Mouse (Mus musculus): ENCODE measurements at regions not wholly inside any gene's neighbourhood (a gene's known extent, or its start where the extent isn't known, plus 50 kb on each side); places are given as distances from the start of the nearest gene placed in this dataset.
A peak's percentile ranks its signal among the peaks of the same experiment; 100 is the strongest.

DNA sequence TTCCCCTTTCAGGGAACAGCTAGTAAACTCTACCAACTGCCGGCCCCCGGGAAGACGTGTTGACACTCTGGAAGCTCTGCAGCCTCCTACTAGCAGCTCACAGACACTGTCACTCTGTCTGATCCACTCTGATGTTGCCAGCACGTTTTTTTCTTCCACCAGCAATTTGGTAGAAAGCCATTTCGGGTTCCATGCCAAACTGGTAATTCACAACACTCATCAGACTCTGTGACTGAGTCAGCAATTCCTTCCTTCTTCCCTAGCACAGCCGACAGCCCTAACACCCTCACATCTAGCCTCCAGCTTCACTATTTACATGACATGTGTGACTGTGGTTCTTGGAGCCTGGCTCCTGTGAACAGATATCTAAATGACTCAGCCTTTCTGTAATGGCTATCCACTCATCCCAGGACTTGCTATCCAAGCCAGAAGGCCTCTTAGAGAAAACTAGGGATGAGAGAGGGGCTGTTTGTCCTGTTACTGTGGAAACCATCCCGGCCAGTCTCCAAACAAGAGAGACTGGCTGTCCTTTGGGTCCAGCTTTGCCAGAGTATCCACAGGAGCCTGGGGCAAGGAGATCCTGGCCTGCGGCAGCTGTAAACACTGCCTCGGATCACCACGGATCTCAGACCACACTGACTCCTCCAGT is 105.2 kb upstream of the Pkdcc start:
- no peaks in the 10 kb centered on the region for H3K36me3 ChIP-seq (replicated peaks; ENCODE audit: insufficient read depth, low read length)
- no peak overlapping the region for H3K27ac ChIP-seq (ENCODE audit: low read depth)
- peak; percentile 13; the same call in 1 of the 2 replicates for ATAC-seq
- WGBS (ENCODE audit: insufficient replicate concordance) = 48% methylated on average over 10 of the region's 10 CpGs
- H3K4me3 ChIP-seq (ENCODE audit: low read depth, low read length) = no peak overlapping the region
- no peaks in the 10 kb centered on the region for H3K27me3 ChIP-seq (ENCODE audit: insufficient read depth, low read length)
- H3K9ac ChIP-seq (replicated peaks) = no peak overlapping the region
- TF ChIP-seq CTCF (IDR thresholded peaks at IDR 0.05; ENCODE audit: low read depth) (no peak), EP300 (IDR thresholded peaks at IDR 0.05; ENCODE audit: low read depth) (no peak)
- no peaks in the 10 kb centered on the region for H3K9me3 ChIP-seq (ENCODE audit: low read length)
- H3K4me1 ChIP-seq (ENCODE audit: insufficient read depth) = no peaks in the 10 kb centered on the region
- DNase-seq = no peak
- H3K4me2 ChIP-seq (ENCODE audit: low read depth, low read length) = no peak overlapping the region

DNA sequence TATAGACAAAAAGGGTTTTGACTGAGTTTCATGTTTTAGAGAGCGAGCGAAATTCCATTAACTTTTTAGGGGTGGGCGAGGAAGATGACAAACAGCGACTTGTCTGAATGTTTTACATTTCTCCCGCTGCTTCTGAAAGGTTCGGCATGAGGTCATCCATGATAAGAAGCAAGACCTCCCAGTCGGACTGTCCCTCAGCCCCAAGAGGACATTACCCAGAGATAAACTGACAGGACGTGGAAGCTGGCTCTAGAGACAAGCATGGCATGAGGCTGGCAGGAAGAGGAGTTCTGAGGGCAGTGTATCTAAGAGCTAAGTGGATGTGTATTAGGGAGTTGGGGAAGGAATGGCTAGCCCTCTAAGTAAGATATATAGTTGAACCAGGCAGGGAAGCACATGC is 104.5 kb upstream of the Pkdcc start:
- no peak for TF ChIP-seq EP300 (IDR thresholded peaks at IDR 0.05; ENCODE audit: low read depth)
- TF ChIP-seq CTCF (IDR thresholded peaks at IDR 0.05; ENCODE audit: low read depth) = no peak
- Histone ChIP-seq H3K27me3 (ENCODE audit: insufficient read depth, low read length) (no peaks in the 10 kb centered on the region), H3K36me3 (replicated peaks; ENCODE audit: insufficient read depth, low read length) (no peaks in the 10 kb centered on the region), H3K4me1 (ENCODE audit: insufficient read depth) (no peaks in the 10 kb centered on the region), H3K27ac (ENCODE audit: low read depth) (no peak overlapping the region), H3K4me2 (ENCODE audit: low read depth, low read length) (no peak overlapping the region), H3K9ac (replicated peaks) (no peak overlapping the region), H3K9me3 (ENCODE audit: low read length) (no peaks in the 10 kb centered on the region), H3K4me3 (ENCODE audit: low read depth, low read length) (no peak overlapping the region)
- 48% methylated on average over 8 of the region's 8 CpGs for WGBS (ENCODE audit: insufficient replicate concordance)
- DNase-seq (no peak), ATAC-seq (no peak)

DNA sequence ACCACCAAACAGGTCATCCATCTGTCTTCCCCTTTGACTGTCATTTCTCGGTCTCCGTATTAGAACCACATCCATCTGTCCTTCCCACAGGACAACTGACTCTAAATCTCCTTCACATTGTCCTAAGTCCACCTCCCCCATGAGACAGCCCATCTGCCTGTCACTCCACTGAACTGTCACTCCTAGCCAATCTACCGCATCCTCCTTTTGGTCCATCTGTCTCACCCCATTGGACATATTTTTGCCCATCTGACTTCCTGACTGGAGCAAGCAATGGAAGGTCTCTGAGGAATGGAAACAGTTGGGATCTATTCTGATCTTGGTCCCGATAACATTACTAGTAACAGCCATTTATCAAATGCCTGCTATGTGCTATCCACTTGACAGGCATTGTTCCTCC is 99.9 kb upstream of the Pkdcc start:
- 68% methylated on average over 4 of the region's 4 CpGs for WGBS (ENCODE audit: insufficient replicate concordance)
- ATAC-seq = no peak
- H3K36me3 ChIP-seq (replicated peaks; ENCODE audit: insufficient read depth, low read length) = no peaks in the 10 kb centered on the region

DNA sequence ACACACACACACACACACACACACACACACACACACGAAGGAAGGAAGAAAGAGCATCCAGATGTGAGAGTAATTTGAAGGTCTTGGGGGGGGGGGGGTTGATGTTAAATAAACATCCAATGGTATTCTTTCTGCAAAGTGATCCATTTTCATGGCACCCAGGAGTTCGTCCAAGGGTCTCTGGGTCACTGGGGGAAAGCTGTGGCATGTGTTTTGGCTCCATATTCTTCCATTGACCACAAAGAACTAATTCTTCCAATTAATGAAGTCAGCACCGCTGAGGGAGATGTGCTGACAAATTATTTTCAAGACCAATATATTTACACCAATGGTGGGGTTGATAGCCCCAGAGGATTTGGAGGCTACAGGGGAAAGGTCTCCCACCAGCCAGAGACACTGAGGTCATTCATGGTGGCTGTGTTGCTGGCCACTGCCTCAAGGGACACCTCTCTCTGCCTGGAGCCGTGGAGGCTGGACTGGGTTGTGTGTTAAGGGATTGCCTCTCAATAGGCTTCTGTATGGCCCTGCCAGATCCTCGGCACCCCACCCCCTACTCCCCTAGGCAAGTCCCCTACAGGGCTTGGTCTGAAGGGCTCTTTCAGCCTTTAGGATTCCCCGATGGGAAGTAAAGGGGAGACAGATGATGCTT is 99.1 kb upstream of the Pkdcc start:
- Histone ChIP-seq H3K4me1 (ENCODE audit: insufficient read depth) (no peaks in the 10 kb centered on the region), H3K4me3 (ENCODE audit: low read depth, low read length) (no peak overlapping the region), H3K27ac (ENCODE audit: low read depth) (no peak overlapping the region), H3K9me3 (ENCODE audit: low read length) (no peaks in the 10 kb centered on the region), H3K4me2 (ENCODE audit: low read depth, low read length) (no peak overlapping the region), H3K36me3 (replicated peaks; ENCODE audit: insufficient read depth, low read length) (no peaks in the 10 kb centered on the region), H3K27me3 (ENCODE audit: insufficient read depth, low read length) (no peaks in the 10 kb centered on the region), H3K9ac (replicated peaks) (no peak overlapping the region)
- DNase-seq (no peak), ATAC-seq (no peak)
- 63% methylated on average over 6 of the region's 6 CpGs for WGBS (ENCODE audit: insufficient replicate concordance)
- no peak for TF ChIP-seq CTCF (IDR thresholded peaks at IDR 0.05; ENCODE audit: low read depth)
- no peak for TF ChIP-seq EP300 (IDR thresholded peaks at IDR 0.05; ENCODE audit: low read depth)

More for the DNA sequence above, 99.9 kb upstream of the Pkdcc start:
- H3K27ac ChIP-seq (ENCODE audit: low read depth) = no peak overlapping the region
- DNase-seq = no peak
- TF ChIP-seq EP300 (IDR thresholded peaks at IDR 0.05; ENCODE audit: low read depth) = no peak
- no peak for TF ChIP-seq CTCF (IDR thresholded peaks at IDR 0.05; ENCODE audit: low read depth)
- H3K9me3 ChIP-seq (ENCODE audit: low read length) = no peaks in the 10 kb centered on the region
- no peaks in the 10 kb centered on the region for H3K4me1 ChIP-seq (ENCODE audit: insufficient read depth)
- no peak overlapping the region for H3K9ac ChIP-seq (replicated peaks)
- H3K4me3 ChIP-seq (ENCODE audit: low read depth, low read length) = no peak overlapping the region
- no peaks in the 10 kb centered on the region for H3K27me3 ChIP-seq (ENCODE audit: insufficient read depth, low read length)
- H3K4me2 ChIP-seq (ENCODE audit: low read depth, low read length) = no peak overlapping the region

DNA sequence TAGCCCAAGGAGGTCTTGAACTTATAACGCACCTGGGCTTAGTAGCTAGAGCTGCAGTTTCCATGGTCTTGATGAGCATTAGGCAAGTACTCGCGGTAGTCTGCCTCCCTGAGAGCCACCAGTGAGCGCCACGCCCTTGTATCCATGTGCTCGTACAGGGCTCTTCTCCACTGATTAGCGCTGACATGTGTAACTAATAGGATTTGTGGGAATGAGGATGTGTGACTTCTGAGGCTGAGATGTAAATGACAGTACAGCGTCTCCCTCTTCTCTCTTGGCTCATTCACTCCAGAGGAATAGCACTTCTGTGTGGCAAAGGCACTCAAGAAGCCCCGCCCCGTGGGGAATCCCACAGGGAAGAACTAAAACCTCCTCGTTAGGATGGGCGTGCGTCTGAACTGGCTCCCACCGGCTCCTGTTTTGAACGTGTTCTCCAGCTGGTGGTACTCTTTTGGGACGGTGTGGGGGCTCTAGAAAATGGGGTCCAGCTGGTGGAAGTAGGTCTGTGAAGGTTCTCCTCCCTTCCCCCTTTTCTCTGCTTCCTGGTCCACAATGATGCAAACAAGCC is 94.3 kb upstream of the Pkdcc start:
- Histone ChIP-seq H3K4me1 (ENCODE audit: insufficient read depth) (peaks cover 5% of the 10 kb centered on the region; the same call in 1 of the 2 replicates), H3K9me3 (ENCODE audit: low read length) (no peaks in the 10 kb centered on the region), H3K36me3 (replicated peaks; ENCODE audit: insufficient read depth, low read length) (no peaks in the 10 kb centered on the region), H3K4me2 (ENCODE audit: low read depth, low read length) (no peak overlapping the region), H3K27me3 (ENCODE audit: insufficient read depth, low read length) (no peaks in the 10 kb centered on the region), H3K4me3 (ENCODE audit: low read depth, low read length) (no peak overlapping the region), H3K27ac (ENCODE audit: low read depth) (no peak overlapping the region), H3K9ac (replicated peaks) (no peak overlapping the region)
- no peak for ATAC-seq
- TF ChIP-seq EP300 (IDR thresholded peaks at IDR 0.05; ENCODE audit: low read depth) (no peak), CTCF (IDR thresholded peaks at IDR 0.05; ENCODE audit: low read depth) (no peak)
- 69% methylated on average over 16 of the region's 16 CpGs for WGBS (ENCODE audit: insufficient replicate concordance)
- no peak for DNase-seq

DNA sequence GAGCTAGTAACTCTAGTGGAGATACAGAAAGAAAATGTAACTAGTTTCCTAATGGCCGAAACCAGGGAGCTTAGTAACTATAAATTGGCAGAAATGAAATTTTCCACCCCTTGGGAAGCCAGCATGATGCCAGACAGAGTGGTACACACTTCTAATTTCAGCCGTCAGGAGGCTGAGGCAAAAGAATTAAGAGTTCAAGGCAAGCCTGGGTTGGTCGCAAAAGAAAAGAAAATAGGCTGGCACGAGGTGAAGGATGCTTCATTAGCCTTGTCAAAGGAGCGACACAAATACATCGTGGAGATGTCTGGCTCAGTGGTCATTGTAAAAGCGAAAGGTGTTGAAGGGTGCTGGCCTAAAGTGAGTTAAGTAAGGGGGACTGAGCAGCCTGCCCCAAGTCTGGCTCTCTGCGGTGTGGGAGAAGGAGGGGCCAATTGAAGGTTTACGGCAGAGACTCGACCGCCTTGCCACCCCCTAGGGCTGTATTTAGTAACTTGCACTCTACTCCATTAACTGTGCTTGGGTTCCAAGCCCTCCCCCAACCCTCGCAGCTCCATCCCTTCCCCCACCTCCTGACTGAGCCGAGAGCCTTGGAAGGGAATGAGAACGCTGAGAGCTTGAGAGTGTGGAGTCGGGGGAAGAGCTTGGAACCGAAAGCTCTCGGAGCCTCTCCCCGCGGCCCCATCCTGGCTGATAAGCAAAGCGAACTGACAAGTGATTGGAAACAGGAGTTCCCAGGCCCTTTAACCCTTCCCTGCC is 92.4 kb upstream of the Pkdcc start:
- DNase-seq (peak; percentile 34), ATAC-seq (peak; percentile 47)
- Histone ChIP-seq H3K4me1 (ENCODE audit: insufficient read depth) (peaks cover 5% of the 10 kb centered on the region; the same call in 1 of the 2 replicates), H3K9ac (replicated peaks) (no peak overlapping the region), H3K4me3 (ENCODE audit: low read depth, low read length) (peak overlapping the region; percentile 35), H3K4me2 (ENCODE audit: low read depth, low read length) (peak overlapping the region; percentile 69), H3K9me3 (ENCODE audit: low read length) (no peaks in the 10 kb centered on the region), H3K36me3 (replicated peaks; ENCODE audit: insufficient read depth, low read length) (no peaks in the 10 kb centered on the region), H3K27me3 (ENCODE audit: insufficient read depth, low read length) (no peaks in the 10 kb centered on the region), H3K27ac (ENCODE audit: low read depth) (no peak overlapping the region)
- 6% methylated on average over 20 of the region's 20 CpGs for WGBS (ENCODE audit: insufficient replicate concordance)
- TF ChIP-seq CTCF (IDR thresholded peaks at IDR 0.05; ENCODE audit: low read depth) = no peak
- TF ChIP-seq EP300 (IDR thresholded peaks at IDR 0.05; ENCODE audit: low read depth) = no peak

All from liver, postnatal 0 days (tissue).